Mouse (Mus musculus) thymus, postnatal 10 days (tissue): Measurements from ENCODE around the gene Zbtb49.

Source experiments
- DNase-seq, 2 experiments: peaks; one replicate each; pipeline ENCODE4 v3.0.0; 2021; ENCODE audit warnings: low spot score in 2 of 2

Zbtb49 gene

GRCm38 (mm10) chr5:38195941-38196340 is 24.3 kb downstream of the Zbtb49 start:
- no peak for DNase-seq

- no peak for DNase-seq
Measured at GRCm38 (mm10) chr5:38194946-38195345, 25.3 kb downstream of the Zbtb49 start.

GRCm38 (mm10) chr5:38190907-38191306 is 29.4 kb downstream of the Zbtb49 start:
- DNase-seq: no peak

- no peak for DNase-seq
Measured at GRCm38 (mm10) chr5:38187006-38187405, 33.3 kb downstream of the Zbtb49 start.

GRCm38 (mm10) chr5:38184688-38185285 is 35.5 kb downstream of the Zbtb49 start:
- no peak for DNase-seq

- no peak for DNase-seq
Measured at GRCm38 (mm10) chr5:38174256-38174912, 45.9 kb downstream of the Zbtb49 start.

GRCm38 (mm10) chr5:38173766-38174165 is 46.5 kb downstream of the Zbtb49 start:
- no peak for DNase-seq

- DNase-seq: no peak
Measured at GRCm38 (mm10) chr5:38168497-38168896, 51.8 kb downstream of the Zbtb49 start.

- DNase-seq: no peak
Measured at GRCm38 (mm10) chr5:38159634-38160413, 60.4 kb downstream of the Zbtb49 start, which contains the start of gene Nsg1. Gene Nsg1 (minus strand): TSS chr5:38159907.

- peak; percentile 7 to 52 for DNase-seq
Measured at GRCm38 (mm10) chr5:38158947-38159633, 61.2 kb downstream of the Zbtb49 start.

- no peak for DNase-seq
Measured at GRCm38 (mm10) chr5:38158501-38158946, 61.7 kb downstream of the Zbtb49 start.

GRCm38 (mm10) chr5:38157481-38158020 is 62.7 kb downstream of the Zbtb49 start:
- no peak for DNase-seq

GRCm38 (mm10) chr5:38153636-38154035 is 66.6 kb downstream of the Zbtb49 start:
- no peak for DNase-seq

- DNase-seq: no peak
Measured at GRCm38 (mm10) chr5:38152201-38153108, 67.8 kb downstream of the Zbtb49 start.

GRCm38 (mm10) chr5:38151264-38151663 is 69.0 kb downstream of the Zbtb49 start:
- no peak for DNase-seq

GRCm38 (mm10) chr5:38146524-38146923 is 73.7 kb downstream of the Zbtb49 start:
- DNase-seq: no peak

GRCm38 (mm10) chr5:38140893-38141292 is 79.4 kb downstream of the Zbtb49 start:
- DNase-seq: no peak
